Mouse (Mus musculus) forebrain, embryonic 11.5 days (tissue): ENCODE results near the gene Ccdc96. TPM values are rescaled to one million over a fixed set of nuclear protein-coding genes. Genes with fewer than 3 reads are reported as not detected.

ENCODE experiments used
- ATAC-seq: fragments of 200-750 bp; cut with Nextera tagmentation; replicated peaks from 2 replicates; pipeline ENCODE4 v1.8.0; 2017; ENCODE audit warnings: moderate TSS enrichment; ENCODE audit not compliant: low FRiP score
- DNase-seq: peaks from one replicate; pipeline ENCODE4 v3.0.0-alpha.2; 2017; ENCODE audit warnings: low spot score
- H3K27ac ChIP-seq: fragments of 300-500 bp; sonication (generic); 2 replicates; pipeline ENCODE4 v1.5.1; 2014; ENCODE audit warnings: low read depth, low read length
- H3K27me3 ChIP-seq: fragments of 300-500 bp; sonication (generic); 2 replicates; pipeline ENCODE4 v1.6.1; 2014; ENCODE audit warnings: mild to moderate bottlenecking, low read length, mixed read lengths; ENCODE audit not compliant: control insufficient read depth, insufficient read depth
- H3K36me3 ChIP-seq: fragments of 300-500 bp; sonication (generic); 2 replicates; pipeline ENCODE4 v1.6.1; 2014; ENCODE audit warnings: mild to moderate bottlenecking, low read length, moderate library complexity, mixed read lengths; ENCODE audit not compliant: control insufficient read depth, insufficient read depth
- H3K4me1 ChIP-seq: fragments of 300-500 bp; sonication (generic); replicated peaks from 2 replicates; pipeline ENCODE4 v1.6.1; 2014; ENCODE audit warnings: low read length, mixed read lengths; ENCODE audit not compliant: control insufficient read depth, insufficient read depth
- H3K4me2 ChIP-seq: fragments of 300-500 bp; sonication (generic); 2 replicates; pipeline ENCODE4 v1.6.1; 2014; ENCODE audit warnings: low read depth, mild to moderate bottlenecking, low read length, moderate library complexity, mixed read lengths; ENCODE audit not compliant: severe bottlenecking
- H3K4me3 ChIP-seq: fragments of 300-500 bp; sonication (generic); 2 replicates; pipeline ENCODE4 v1.5.1; 2014; ENCODE audit warnings: low read depth, low read length
- H3K9ac ChIP-seq: fragments of 300-500 bp; sonication (generic); 2 replicates; pipeline ENCODE4 v1.6.1; 2014; ENCODE audit warnings: low read length
- H3K9me3 ChIP-seq: fragments of 300-500 bp; sonication (generic); 2 replicates; pipeline ENCODE4 v1.6.1; 2016; ENCODE audit warnings: low read length, mixed read lengths; ENCODE audit not compliant: control insufficient read depth
- WGBS: fragments of 180-500 bp; shearing (Covaris S2); extraction: QIAGEN DNeasy Blood & Tissue Kit; methylation state at CpG from one replicate; pipeline ENCODE4 v1.1.7; 2014; 5-methylcytosine and 5-hydroxymethylcytosine counted together
- polyA plus RNA-seq: library from polyadenylated mRNA; unstranded; fragments of >200 nt; fragmentation: Nextera tagmentation; extraction: Ambion mirVana; gene quantifications from 2 replicates; pipeline ENCODE4 v1.2.1, GENCODE M21; 2014

The Ccdc96 gene
- polyA plus RNA-seq, 1 experiment from 2014 or later: 4.2 TPM

DNA sequence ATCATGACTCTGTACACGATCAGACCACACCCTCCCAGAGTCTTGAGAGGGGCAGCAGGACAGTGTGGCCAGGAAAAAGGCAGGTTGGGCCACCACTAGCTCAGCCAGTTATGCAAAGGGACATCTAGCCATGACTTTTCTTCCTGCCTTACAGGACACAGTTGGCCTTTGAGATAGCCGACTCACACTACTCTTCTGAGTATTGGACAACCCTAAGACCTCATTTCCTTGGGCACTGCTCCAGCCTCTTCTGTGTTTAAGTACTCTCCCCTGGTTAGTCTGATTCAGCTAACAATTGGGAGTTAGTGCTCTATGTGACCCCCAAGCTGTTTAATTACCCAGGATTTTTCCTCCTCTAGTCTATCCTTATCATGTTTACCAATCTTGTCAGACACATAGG lies 4.7 kb upstream of the Ccdc96 start:
- Histone ChIP-seq H3K36me3 (no peaks in the 10 kb centered on the region; the same call in 1 of the 2 replicates), H3K9me3 (no peaks in the 10 kb centered on the region), H3K4me3 (no peak overlapping the region), H3K4me1 (peaks cover 6% of the 10 kb centered on the region; the same call in 1 of the 2 replicates), H3K27me3 (no peaks in the 10 kb centered on the region), H3K4me2 (no peak overlapping the region), H3K27ac (no peak overlapping the region), H3K9ac (no peak overlapping the region)
- ATAC-seq (no peak), DNase-seq (no peak)
- WGBS: 90% methylated on average over 2 of the region's 2 CpGs

DNA sequence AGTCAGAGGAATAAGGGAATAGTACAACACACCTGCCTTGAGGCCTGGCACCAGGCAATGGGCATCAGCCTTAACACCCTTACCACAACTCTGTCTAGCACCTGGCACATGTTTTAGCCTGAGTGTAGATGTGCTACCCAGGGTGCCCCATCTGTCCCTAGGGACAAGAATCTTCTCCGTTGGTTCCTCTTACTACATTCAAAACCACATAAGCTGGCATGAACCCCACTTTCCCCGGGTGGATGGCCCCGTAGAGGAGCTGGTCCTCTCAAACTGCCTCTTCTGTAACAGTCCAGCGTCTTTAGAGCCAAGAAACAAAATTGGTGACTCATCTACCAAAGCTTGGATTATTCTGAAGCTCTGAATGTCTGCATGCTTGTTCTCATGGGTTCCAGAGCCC lies 4.0 kb upstream of the Ccdc96 start:
- no peak overlapping the region for H3K4me3 ChIP-seq
- no peak overlapping the region for H3K9ac ChIP-seq
- H3K4me2 ChIP-seq: no peak overlapping the region
- no peaks in the 10 kb centered on the region; the same call in 1 of the 2 replicates for H3K36me3 ChIP-seq
- ATAC-seq (no peak), DNase-seq (no peak)
- H3K27ac ChIP-seq: no peak overlapping the region
- no peaks in the 10 kb centered on the region for H3K9me3 ChIP-seq
- H3K4me1 ChIP-seq: peaks cover 6% of the 10 kb centered on the region; the same call in 1 of the 2 replicates
- 94% methylated on average over 4 of the region's 4 CpGs for WGBS
- H3K27me3 ChIP-seq: no peaks in the 10 kb centered on the region

DNA sequence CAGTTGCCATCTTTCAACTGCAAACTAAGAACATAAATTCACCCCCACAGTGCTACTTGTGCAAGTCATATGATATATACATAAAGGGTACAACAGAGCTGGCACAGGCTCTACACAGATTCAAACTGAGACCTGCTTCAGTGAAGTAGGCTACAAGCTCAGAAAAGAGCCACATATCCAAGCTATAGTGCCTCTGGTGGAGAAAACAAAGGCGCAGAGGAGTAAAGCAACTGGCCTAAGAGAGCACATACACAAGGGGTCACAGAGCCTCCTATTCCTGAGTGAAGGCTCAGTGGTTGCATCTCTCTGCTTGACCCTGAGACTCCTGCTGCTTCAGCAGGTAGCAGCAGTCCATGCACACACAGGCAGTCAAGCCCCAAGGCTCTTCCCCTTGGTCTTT lies 3.3 kb upstream of the Ccdc96 start:
- DNase-seq: no peak

DNA sequence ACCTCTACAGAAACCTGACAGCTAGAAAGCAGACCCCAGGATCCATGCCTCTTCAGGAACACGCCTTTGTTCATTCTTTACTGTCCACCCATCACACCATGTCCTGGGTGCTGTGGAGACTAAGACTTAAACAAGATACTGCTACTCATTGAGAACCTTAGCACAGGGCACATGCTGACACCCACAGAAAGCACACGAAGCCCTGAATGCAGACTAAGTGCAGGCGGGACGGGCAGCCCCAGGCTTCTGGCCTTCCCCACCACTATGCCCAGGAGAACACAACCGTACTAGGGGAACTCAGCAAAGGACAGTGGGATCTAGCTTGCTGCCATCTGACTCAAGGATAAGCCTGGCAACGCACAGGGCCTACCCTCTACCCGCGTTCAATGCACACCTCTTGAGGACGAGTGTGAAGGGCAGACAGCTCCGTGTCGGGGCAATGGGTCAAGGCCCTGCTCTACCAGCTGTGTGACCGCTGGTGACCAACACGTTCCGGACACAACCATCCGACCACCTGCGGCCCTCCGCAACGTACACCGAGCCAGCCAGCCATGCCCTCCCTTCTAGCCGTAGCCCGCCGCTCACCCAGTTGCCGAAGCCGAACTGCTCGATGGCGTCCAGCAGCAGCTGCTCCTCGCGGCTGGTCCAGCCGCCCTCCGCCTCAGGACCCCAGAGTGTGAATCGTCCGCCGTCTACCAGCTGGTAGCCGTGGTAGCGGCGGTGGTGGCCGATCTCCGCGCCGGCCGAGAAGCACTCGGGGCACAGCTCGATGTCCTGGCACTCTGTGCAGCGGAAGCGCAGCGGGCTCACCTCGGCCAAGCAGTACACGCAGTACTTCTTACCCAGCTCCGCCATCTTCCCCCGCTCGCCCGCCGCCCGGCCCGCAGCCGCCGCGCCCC lies 936 bp upstream of the Ccdc96 start:
- no peaks in the 10 kb centered on the region for H3K36me3 ChIP-seq
- peak overlapping the region; percentile 95 for H3K4me2 ChIP-seq
- peak; percentile 42 for ATAC-seq
- H3K27me3 ChIP-seq: 0 out of 2 replicates have a peak, but pooled peaks cover 2% of the 10 kb centered on the region
- H3K9ac ChIP-seq: peak overlapping the region; percentile 90
- H3K4me1 ChIP-seq: peaks cover 6% of the 10 kb centered on the region; the same call in 1 of the 2 replicates
- H3K9me3 ChIP-seq: no peaks in the 10 kb centered on the region
- peak overlapping the region; percentile 57 for H3K27ac ChIP-seq
- DNase-seq: peak; percentile 79
- 1% methylated on average over 58 of the region's 58 CpGs for WGBS
- peak overlapping the region; percentile 89 for H3K4me3 ChIP-seq

More for the DNA sequence above, 3.3 kb upstream of the Ccdc96 start:
- Histone ChIP-seq H3K9me3 (no peaks in the 10 kb centered on the region), H3K4me3 (no peak overlapping the region), H3K9ac (no peak overlapping the region), H3K36me3 (no peaks in the 10 kb centered on the region; the same call in 1 of the 2 replicates), H3K4me2 (no peak overlapping the region), H3K27me3 (0 out of 2 replicates have a peak, but pooled peaks cover 2% of the 10 kb centered on the region), H3K4me1 (peaks cover 6% of the 10 kb centered on the region; the same call in 1 of the 2 replicates), H3K27ac (no peak overlapping the region)
- WGBS: 65% methylated on average over 1 of the region's 1 CpGs
- ATAC-seq: no peak

DNA sequence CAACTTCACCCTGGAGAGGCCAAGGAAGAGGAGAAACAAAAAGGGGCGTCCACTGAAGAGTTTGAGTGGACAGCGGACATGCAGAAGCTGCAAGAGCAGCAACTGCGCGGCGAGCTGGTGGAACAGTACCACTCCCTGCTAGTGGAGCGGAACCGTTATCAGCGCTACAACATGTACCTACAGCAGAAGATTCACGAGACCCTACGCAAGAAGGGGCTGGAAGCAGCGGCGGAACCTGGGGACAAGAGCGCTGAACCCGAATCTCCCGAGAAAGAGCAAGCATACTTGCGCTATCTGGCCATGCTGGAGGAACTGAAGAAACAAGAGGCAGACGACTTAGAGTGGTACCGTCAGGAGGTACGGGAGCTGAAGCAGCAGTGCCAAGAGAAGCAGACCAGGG lies 918 bp downstream of the Ccdc96 start:
- DNase-seq (no peak), ATAC-seq (no peak)
- Histone ChIP-seq H3K4me1 (peaks cover 6% of the 10 kb centered on the region; the same call in 1 of the 2 replicates), H3K36me3 (no peaks in the 10 kb centered on the region), H3K27ac (no peak overlapping the region), H3K4me3 (peak overlapping the region; percentile 89), H3K4me2 (peak overlapping the region; percentile 91), H3K27me3 (0 out of 2 replicates have a peak, but pooled peaks cover 2% of the 10 kb centered on the region), H3K9me3 (no peaks in the 10 kb centered on the region), H3K9ac (peak overlapping the region; percentile 51)
- 42% methylated on average over 19 of the region's 19 CpGs for WGBS

DNA sequence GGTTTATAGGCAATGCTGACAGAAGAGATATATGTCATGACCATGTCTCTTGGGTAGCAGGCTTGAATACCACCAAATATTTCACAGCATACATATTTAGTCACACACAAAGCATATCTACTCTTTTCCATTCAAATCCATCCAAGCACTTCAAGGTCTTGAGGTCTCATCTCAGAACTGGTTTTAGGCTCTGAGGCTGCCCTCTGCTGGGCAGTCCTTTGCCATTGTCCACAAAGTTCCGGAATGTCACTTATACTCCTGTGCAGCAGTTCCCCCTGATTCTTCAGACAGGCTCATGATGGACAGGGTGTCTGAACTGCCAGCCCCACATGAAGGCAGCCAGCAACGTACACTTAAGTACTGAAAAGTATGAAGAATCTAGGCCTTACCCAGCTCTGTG lies 4.8 kb downstream of the Ccdc96 start:
- Histone ChIP-seq H3K27ac (no peak overlapping the region), H3K4me3 (no peak overlapping the region), H3K4me2 (no peak overlapping the region), H3K4me1 (no peaks in the 10 kb centered on the region), H3K9ac (no peak overlapping the region), H3K36me3 (peaks cover 3% of the 10 kb centered on the region; the same call in 1 of the 2 replicates), H3K27me3 (0 out of 2 replicates have a peak, but pooled peaks cover 2% of the 10 kb centered on the region), H3K9me3 (no peaks in the 10 kb centered on the region)
- DNase-seq: no peak
- 57% methylated on average over 2 of the region's 2 CpGs for WGBS
- no peak for ATAC-seq

DNA sequence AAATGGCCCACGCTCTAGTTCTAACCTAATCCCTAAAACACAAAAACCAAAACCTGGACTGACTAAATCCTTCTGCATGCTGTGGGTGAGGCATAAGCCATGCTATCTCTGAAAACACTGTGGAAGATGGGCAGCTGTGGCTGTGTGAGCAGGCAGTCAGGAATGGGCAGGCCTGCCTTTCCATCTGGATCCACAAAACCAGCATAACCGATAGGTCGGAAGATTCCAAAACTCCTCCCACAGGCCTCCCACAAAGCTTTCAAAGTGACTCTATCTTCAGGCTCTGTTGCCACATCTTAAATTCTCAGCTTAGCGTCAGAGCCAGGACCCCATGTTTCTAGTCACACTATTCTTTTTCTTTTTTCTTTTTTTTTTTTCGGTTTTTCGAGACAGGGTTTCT lies 9.5 kb downstream of the Ccdc96 start:
- peaks cover 3% of the 10 kb centered on the region; the same call in 1 of the 2 replicates for H3K36me3 ChIP-seq
- 85% methylated on average over 6 of the region's 6 CpGs for WGBS

DNA sequence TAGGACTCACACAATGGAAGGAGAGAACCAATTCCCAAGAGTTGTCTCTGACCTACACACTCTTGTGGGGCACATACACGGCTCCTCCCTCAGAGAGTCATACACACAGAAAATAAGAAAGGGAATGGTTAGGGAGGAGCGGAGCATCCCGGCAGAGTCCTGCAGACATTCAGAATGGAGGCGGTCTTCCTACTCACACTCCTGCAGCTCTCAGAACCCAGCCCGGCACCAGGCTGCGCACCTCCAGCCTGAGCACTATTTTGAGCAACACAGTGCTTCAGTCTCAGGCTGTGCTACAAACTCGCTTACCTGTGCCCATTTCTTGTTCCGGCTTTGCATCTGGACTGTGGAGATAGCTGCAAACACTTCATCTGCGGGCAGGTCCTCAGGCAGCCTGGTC lies 10.3 kb downstream of the Ccdc96 start:
- no peak for DNase-seq
- H3K4me3 ChIP-seq: no peak overlapping the region
- H3K27ac ChIP-seq: no peak overlapping the region
- H3K9ac ChIP-seq: no peak overlapping the region
- no peaks in the 10 kb centered on the region for H3K4me1 ChIP-seq
- H3K27me3 ChIP-seq: no peaks in the 10 kb centered on the region
- H3K9me3 ChIP-seq: no peaks in the 10 kb centered on the region
- WGBS: 94% methylated on average over 9 of the region's 9 CpGs
- no peak for ATAC-seq
- H3K36me3 ChIP-seq: peaks cover 3% of the 10 kb centered on the region; the same call in 1 of the 2 replicates
- H3K4me2 ChIP-seq: no peak overlapping the region

More for the DNA sequence above, 9.5 kb downstream of the Ccdc96 start:
- no peaks in the 10 kb centered on the region for H3K27me3 ChIP-seq
- DNase-seq: no peak
- no peak overlapping the region for H3K27ac ChIP-seq
- no peak overlapping the region for H3K4me3 ChIP-seq
- no peak overlapping the region for H3K4me2 ChIP-seq
- no peak for ATAC-seq
- no peaks in the 10 kb centered on the region for H3K9me3 ChIP-seq
- H3K9ac ChIP-seq: no peak overlapping the region
- H3K4me1 ChIP-seq: no peaks in the 10 kb centered on the region
